Mouse (Mus musculus): Measurements from ENCODE around the gene Nmb. TPM values are rescaled to one million over a fixed set of nuclear protein-coding genes. Genes with fewer than 3 reads are reported as not detected.
"Not testable (repeated sequence)": the region's sequence is repeated elsewhere in the genome, so short reads cannot be mapped to it uniquely, and the experiment has no call there.

Nmb gene
- 1.6 TPM in 1 of 2 replicates, not detected in the other for total RNA-seq (2017)

DNA sequence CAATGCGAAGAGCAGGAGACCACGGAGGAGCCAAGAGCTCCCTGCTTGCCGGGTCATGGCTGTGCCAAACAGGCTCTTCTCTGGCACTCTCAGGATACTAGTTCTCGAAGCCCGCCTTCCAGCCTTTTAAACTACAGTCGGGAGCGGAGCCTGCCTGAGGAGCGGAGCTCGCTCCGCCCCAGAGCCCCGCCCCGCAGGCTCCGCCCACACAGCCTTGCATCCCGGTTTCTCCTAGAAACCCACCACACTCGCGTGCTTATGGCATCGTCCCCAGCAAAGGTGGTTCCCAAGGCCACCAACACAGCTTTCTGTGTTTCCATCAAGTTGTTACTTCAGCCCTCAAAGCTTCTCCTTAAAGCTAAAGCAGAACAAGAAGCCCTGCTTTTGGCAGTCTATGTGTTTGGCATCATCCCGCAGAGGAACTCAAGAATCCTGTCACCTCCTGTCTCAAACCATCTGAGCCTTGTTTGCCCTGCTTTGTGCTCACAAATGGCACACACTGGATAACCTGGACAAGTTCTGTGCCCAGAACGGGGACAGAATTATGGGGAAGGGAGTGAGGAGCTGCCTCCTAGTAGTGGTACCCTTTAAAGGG is at the start of gene Nmb:
Gene Nmb (minus strand): TSS at position 156 of the 595 bp plus-strand sequence.
- ATAC-seq (replicated peaks in 1 of 2; ENCODE audit: insufficient read depth in 1 of 2, low FRiP score in 2 of 2, low TSS enrichment in 1 of 2, low read depth in 1 of 2, poor library complexity in 2 of 2, severe bottlenecking in 2 of 2): peak; percentile 23 to 46; a peak in 1 of 4 replicates

DNA sequence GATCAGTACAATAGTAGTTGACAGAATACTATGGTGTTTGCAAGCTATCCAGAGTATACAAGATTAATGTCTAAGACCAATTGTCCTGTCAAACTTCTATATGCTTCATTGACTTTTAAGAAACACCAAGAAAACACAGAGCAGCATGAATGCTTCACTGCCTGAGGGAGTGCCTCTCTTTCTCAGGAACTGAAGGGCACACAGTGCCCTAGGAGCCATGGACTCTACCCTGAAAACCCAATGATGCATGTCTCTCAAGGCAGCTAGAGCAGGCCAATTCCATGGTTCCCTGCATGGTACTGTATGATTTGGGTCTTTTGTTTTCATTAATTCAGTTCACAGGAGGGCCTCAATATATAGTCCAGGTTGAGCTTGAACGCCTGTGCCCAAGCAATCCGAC is 49.4 kb upstream of the Nmb start:
- ATAC-seq (replicated peaks in 1 of 2; ENCODE audit: insufficient read depth in 1 of 2, low FRiP score in 2 of 2, low TSS enrichment in 1 of 2, low read depth in 1 of 2, poor library complexity in 2 of 2, severe bottlenecking in 2 of 2): no peak

DNA sequence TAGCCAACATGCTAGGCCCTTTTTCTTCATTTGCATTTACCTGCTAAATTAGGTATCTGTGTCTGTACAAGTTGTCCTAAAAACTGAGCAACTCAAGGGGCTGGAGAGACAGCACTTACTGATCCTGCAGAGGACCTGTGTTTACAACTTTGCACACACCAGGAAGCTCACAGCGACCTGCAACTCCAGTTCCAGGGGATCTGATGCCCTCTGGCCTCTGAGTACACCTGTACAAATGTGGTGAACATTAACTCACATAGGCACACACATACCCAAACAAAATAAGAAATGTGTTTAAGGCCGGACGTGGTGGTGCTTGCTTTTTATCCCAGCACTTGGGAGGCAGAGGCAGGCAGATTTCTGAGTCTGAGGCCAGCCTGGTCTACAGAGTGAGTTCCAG is 47.3 kb upstream of the Nmb start:
- no peak for ATAC-seq (replicated peaks in 1 of 2; ENCODE audit: insufficient read depth in 1 of 2, low FRiP score in 2 of 2, low TSS enrichment in 1 of 2, low read depth in 1 of 2, poor library complexity in 2 of 2, severe bottlenecking in 2 of 2)

DNA sequence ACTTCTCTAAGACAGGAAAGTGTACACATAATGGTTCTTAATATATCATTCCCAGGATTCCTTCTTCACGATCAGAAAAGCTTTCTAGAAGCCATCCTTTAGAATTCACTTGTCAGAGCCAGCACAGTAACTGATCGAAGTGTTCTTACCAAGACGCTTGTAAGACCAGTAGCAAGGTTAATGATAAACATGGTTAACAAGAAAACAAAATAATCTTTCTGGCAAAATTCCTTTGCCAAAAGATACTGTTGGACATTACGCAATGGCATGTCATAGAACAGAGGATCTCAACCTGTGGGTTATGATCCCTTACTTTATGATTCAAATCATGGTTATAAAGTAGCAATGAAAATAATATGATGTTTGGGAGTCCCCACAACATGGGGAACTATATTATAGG is 46.6 kb upstream of the Nmb start:
- no peak for ATAC-seq (replicated peaks in 1 of 2; ENCODE audit: insufficient read depth in 1 of 2, low FRiP score in 2 of 2, low TSS enrichment in 1 of 2, low read depth in 1 of 2, poor library complexity in 2 of 2, severe bottlenecking in 2 of 2)

DNA sequence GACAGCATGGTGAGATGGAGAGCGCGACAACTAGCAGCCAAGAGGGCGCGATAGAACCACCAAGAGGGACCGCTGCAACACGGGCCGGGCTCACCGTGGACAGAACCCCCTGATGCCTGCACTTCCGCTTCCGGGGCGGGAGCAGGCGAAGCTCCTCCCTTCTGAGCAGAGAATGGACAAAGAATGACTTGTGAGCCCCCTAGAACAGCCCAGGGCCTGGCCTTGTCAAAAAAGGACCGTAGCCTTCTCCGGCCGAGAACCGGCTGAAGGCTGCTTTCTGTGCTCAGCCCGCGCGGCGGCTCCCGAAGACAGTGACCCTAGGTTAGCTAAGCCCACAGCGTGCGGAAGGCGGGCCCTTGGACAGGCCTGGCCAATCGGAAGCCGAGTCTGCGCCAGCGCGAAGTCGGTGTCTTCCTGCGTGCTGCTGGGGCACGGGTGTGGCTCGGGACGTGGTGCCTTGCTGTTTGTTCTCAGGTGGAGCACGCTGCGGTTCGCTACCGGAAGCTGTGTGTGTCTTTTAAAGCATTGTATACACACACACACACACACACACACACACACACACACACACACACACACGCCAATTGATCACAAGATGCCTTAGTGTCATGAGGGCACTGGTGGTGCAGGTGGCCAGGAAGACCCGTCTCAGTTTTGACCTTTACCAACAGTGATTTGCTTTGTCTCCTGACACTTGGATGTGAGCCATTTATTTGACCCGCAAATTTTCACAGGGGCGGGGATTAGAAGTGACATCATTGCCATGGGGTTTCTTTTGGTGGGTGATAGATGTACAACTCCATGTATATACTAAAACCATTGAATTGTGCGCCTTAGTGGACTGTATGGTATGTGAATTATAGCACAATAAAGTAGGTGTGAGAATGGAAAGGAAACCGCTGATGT is 42.8 kb upstream of the Nmb start, which contains the start of gene Sec11a:
Gene Sec11a (minus strand): TSS at position 336 of the 906 bp plus-strand sequence.
- ATAC-seq (replicated peaks in 1 of 2; ENCODE audit: insufficient read depth in 1 of 2, low FRiP score in 2 of 2, low TSS enrichment in 1 of 2, low read depth in 1 of 2, poor library complexity in 2 of 2, severe bottlenecking in 2 of 2): peak; percentile 98

DNA sequence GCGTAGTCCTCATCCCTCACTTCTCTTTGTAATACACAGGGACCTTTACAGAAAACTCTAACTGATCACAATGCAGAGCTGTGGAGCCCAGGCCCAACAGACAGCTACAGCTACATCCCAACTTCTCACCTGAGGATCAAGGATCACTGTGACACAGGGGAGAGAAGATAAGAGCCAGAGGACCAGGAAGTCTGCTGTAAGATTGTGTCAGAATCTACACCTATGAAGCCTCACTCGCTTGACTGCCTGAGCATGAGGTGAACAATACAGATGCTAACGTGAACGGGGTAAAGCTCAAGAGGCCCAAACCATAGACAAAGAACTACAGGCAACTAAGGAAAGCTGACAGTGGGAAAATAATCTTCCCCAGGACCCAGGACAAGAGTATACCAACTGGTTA is 34.9 kb upstream of the Nmb start:
- no peak for ATAC-seq (replicated peaks in 1 of 2; ENCODE audit: insufficient read depth in 1 of 2, low FRiP score in 2 of 2, low TSS enrichment in 1 of 2, low read depth in 1 of 2, poor library complexity in 2 of 2, severe bottlenecking in 2 of 2)

DNA sequence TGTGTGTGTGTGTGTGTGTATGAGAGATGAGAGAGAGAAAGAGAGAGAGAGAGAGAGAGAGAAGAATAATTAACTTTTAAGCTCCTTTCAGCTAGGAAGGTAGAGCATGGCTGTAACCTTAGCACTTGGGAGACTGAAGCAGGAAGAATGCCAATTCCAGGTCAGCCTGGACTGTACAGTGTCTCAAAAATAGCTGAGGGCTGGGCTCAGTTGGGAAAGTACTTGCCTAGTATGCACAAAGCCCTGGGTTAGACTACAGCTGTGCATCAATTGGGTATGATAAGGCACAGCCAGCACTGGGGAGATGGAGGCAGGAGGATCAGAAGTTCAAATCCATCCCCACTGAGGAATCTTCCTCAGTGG is 32.4 kb upstream of the Nmb start:
- ATAC-seq (replicated peaks in 1 of 2; ENCODE audit: insufficient read depth in 1 of 2, low FRiP score in 2 of 2, low TSS enrichment in 1 of 2, low read depth in 1 of 2, poor library complexity in 2 of 2, severe bottlenecking in 2 of 2): not testable (repeated sequence)

DNA sequence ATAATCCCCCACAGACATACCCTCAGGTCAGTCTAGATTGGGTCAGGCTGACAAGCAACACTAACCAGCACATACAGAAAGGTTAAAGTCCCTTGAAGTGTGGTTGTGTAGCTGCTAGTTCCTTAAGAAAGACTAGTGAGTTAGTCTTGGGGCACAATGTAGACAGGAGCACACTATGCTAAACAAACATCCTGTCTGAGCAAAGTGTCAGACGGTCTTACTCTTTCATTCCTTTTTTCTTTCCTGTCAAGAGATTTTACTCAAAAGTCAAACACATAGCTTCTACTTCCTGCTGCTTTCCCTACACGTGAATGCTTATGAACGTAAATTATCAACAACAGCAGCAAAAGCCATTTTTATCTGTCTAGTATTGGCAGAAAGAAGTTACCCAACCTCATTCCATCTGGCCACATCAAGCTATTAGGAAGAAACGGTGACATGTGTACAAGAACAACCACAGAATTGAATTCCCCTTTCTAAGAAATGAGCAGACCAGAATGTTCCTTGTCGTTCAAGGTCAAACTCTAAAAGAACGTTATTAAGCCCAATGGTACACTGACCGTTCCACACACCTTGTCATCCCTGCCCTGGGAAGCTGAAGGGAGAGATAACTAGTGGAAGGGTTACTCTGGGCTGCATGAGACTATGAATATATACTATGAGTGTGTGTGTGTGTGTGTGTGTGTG is 31.9 kb upstream of the Nmb start:
- 0 out of 4 replicates have a peak, but pooled peaks of 1 of the 2 experiments have one; percentile 10 for ATAC-seq (replicated peaks in 1 of 2; ENCODE audit: insufficient read depth in 1 of 2, low FRiP score in 2 of 2, low TSS enrichment in 1 of 2, low read depth in 1 of 2, poor library complexity in 2 of 2, severe bottlenecking in 2 of 2)

DNA sequence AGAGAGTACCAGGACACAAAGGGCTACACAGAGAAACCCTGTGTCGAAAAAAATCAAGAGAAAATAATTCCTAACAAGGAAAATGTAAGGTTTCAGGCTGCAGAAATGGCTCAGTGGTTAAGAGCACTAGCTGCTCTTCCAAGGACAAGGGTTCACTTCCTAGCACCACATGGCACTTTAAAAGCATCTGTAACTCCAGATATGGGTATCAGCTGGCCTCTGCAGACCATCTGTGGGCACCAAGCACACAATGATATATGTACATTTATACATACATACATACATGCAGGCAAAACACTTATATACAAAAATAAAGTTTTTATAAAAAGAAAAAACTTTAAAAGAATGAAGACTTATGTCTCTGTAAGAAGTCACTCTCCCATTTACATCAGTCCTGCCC is 31.0 kb upstream of the Nmb start:
- ATAC-seq (replicated peaks in 1 of 2; ENCODE audit: insufficient read depth in 1 of 2, low FRiP score in 2 of 2, low TSS enrichment in 1 of 2, low read depth in 1 of 2, poor library complexity in 2 of 2, severe bottlenecking in 2 of 2): no peak

DNA sequence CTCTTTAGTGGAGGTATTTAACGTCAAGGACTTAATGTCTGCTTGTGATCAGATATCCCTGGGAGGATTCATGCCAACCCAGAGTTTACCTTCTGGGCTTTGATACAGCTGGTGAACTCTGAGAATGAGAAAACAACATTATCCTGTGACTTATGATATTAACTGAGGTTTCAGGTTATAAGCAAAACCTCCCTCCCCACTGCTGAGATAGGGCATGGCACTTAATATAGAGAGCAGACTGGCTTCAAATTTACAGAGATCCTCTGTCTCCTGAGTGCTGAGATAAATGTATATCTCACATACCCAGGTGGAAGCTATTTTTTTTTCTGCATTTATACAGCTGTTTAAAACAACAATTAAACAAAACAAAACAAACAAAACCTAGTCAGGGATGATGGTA is 27.9 kb upstream of the Nmb start:
- ATAC-seq (replicated peaks in 1 of 2; ENCODE audit: insufficient read depth in 1 of 2, low FRiP score in 2 of 2, low TSS enrichment in 1 of 2, low read depth in 1 of 2, poor library complexity in 2 of 2, severe bottlenecking in 2 of 2): no peak

DNA sequence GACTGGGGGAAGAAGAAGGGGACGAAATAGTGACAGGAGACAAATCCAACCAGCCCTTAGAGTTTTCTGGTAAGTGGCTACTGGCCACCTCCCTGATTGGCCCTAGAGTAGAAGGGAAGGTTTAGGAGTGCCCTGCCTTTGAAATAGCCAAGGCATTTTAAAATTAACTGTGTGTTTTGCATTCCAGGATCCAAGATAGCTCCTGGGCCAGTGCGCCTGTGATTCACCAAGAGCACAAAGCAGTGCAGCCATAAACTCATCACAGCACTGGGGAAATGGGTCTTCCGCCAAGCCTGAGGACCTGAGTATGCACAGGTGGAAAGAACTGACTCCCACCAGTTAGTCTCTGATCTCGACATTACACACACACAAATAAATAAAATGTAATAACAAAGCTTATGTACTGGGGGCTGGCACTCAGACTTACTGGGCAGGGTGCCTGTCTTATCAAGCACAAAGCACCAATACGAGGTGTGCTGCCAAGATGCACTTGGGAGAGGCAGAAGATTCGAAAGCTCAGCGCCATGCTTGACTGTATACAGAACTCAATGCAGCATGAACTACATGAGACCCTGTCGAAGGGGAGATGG is 26.8 kb upstream of the Nmb start:
- no peak for ATAC-seq (replicated peaks in 1 of 2; ENCODE audit: insufficient read depth in 1 of 2, low FRiP score in 2 of 2, low TSS enrichment in 1 of 2, low read depth in 1 of 2, poor library complexity in 2 of 2, severe bottlenecking in 2 of 2)

DNA sequence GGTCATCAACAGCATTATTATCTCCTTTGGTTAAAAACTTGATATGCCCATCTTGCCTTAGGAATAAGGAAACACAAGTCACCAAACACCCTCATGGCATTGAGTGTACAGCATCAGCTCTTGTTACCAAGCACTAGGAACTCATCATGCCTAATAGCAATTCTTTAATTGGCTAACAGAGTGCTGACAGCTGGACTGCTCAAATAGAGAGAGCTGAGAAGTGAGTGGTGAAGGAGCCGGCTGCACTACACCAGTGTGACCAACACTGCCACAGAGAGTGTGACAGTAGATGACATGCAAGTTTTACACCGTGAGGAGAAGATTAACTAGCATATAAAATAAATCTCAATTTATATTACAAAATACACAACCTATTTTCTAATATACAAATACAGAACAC is 18.3 kb upstream of the Nmb start:
- ATAC-seq (replicated peaks in 1 of 2; ENCODE audit: insufficient read depth in 1 of 2, low FRiP score in 2 of 2, low TSS enrichment in 1 of 2, low read depth in 1 of 2, poor library complexity in 2 of 2, severe bottlenecking in 2 of 2): no peak

DNA sequence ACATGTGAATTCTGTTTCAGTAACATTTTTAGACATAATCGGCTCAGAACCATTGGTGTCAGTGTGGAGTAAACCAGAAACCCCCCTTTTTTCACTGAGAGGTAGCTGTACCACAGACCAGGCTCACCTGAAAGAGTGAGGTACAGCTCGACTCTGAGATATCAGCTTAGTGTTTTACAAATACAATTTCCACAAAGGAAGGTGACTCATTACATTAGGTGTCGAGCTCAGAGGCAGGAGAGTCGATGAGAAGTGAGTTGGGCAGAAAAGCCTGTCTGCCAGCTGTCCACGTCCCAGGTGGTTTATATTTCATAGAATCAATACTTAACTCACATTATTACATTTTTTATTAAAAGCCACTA is 14.8 kb upstream of the Nmb start:
- ATAC-seq (replicated peaks in 1 of 2; ENCODE audit: insufficient read depth in 1 of 2, low FRiP score in 2 of 2, low TSS enrichment in 1 of 2, low read depth in 1 of 2, poor library complexity in 2 of 2, severe bottlenecking in 2 of 2): no peak

DNA sequence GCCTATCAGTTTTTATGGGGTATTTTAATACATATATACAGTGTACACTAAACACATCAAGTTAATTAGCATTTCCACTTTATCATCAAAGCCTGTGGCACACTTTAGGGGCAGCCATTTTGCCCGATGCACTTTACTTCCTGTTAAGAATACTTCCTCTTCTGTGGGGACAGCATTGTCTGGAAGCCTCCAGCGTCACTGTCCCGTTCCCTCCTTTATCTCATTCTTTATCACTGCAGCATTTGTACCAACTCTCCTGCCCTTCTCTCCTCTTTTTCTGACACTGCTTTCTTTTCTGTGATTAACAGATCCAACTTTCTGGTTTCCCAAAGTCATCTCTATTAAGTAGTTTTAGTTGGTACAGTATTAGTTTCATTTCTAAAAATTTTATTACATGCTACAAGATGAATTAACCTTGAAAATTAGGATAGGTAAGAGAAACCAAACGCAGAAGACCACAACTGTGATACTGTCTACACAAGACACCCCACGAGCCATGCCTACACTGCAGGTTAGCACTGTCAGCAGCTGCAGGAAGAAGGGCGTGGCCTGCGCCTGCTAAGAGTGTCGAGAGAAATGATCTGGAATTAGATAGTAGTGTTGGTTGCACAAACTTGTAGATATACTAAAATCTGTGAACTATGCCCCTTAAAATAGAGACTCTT is 14.2 kb upstream of the Nmb start:
- peak; percentile 56 to 64 for ATAC-seq (replicated peaks in 1 of 2; ENCODE audit: insufficient read depth in 1 of 2, low FRiP score in 2 of 2, low TSS enrichment in 1 of 2, low read depth in 1 of 2, poor library complexity in 2 of 2, severe bottlenecking in 2 of 2)

DNA sequence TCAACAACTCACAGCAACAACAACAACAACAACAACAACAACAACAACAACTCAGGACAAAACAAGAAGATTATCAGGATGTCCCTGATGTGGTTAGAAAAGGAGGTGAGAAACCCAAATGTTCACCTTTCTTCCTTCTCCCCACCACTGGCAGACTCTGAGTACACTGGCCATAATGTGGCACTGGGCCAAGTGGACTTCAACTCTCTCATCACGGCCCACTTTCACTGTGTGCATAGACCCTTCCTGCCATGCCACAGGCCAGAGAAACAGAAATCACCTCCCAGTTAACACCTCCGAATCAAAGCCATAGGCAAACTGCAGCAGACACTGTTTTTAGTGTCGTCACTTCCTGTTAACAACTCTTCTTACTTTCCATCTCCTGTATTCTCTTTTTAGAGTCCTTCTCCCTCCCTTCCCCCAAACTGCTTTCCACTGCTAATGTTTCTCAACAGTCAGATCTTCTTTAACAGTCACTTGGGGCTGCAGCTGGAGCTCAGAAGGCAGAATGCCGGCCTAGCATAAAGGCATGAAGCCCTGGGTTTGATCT is 13.1 kb upstream of the Nmb start:
- ATAC-seq (replicated peaks in 1 of 2; ENCODE audit: insufficient read depth in 1 of 2, low FRiP score in 2 of 2, low TSS enrichment in 1 of 2, low read depth in 1 of 2, poor library complexity in 2 of 2, severe bottlenecking in 2 of 2): no peak

DNA sequence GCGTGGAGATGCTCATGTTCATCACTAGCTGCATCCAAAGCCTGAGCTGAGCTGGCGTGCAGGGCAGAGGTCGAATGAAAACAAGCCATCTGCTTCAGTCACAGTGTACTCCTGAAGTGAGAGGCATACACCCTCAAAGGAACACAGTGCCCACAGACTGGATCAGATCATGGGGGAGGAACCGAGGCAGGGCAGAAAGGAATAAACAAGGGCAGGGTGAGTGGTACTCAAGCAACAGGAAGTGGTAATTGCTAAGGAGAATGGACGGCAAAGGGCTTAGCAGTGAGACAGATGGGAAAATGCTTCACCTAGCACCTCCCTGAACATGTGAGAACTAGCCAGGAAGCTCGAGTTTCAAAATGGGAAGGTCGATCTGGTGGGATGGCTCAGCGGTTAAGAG is 7.6 kb upstream of the Nmb start:
- no peak for ATAC-seq (replicated peaks in 1 of 2; ENCODE audit: insufficient read depth in 1 of 2, low FRiP score in 2 of 2, low TSS enrichment in 1 of 2, low read depth in 1 of 2, poor library complexity in 2 of 2, severe bottlenecking in 2 of 2)

DNA sequence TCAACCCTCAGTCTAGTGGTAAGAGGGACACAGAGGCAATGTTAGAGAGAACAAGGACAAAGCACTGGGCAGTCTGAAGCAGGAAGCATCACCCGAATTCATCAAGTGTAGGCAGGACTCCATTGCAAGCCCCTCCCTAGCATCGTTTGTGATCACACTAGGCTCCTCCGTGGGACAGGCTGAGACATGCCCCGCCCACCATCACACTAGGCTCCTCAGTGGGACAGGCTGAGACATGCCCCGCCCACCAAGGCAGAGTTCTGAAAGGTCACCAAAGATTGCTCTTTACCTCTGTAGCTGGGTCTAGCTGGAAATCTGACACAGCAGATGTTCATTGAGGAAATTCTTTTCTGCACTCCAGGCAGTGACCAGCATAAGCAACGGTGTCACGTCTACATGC is 6.2 kb upstream of the Nmb start:
- no peak for ATAC-seq (replicated peaks in 1 of 2; ENCODE audit: insufficient read depth in 1 of 2, low FRiP score in 2 of 2, low TSS enrichment in 1 of 2, low read depth in 1 of 2, poor library complexity in 2 of 2, severe bottlenecking in 2 of 2)
